Mouse (Mus musculus): ENCODE results near the gene Gm43064. TPM values are rescaled to one million over a fixed set of nuclear protein-coding genes. Genes with fewer than 3 reads are reported as not detected.
A peak's percentile ranks its signal among the peaks of the same experiment; 100 is the strongest.

The Gm43064 gene
- total RNA-seq (2012; rRNA removed) = 0.32 and 0.76 TPM in 2 replicates

DNA sequence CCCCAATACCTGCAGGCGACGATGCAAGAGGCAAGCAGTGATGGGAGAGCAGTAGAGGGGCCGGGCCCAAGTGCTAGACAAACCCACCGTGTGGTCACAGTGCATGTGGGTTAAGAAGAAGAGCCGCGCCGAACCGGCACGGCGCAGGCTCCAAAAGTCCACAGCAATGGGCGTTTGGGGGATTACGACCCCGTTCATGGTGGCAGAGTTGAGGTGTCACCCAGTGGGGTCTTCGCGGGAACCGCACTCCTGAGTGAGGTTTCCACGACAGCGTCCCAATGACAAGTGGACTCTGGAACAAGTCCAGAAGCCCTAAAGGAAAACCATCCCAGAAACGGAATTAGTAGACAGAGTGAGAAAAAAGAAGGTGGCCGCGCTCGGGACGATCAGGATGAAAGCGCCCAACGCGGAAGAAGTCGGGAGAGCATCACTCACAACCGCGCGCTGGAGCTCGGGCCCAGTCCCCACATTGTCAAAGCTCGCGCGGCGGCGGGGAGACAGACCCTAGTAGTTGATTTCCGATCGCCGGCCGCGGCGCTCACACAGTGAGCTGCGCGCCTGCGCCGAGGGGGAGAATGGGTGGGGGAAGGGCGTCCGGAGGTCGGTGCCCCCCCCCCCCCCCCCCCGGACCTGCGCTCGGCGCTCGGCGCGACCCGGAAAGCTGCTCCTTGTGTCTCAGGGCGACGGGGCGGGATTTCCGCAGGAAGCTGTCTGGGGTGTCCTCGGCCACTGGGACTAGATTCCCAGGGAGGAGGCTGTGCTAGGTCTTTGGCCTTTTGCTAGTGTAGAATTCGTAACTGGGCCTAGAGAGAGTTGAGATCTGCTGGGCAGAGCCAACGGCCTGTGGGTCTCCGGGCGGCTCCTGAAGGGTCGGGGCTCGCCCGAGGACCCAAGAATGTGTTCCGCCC, at the start of gene Gm43064, which contains the start of the genes Dclre1b and Ap4b1:
Gm43064 (plus strand) TSS at position 683 of the 908 bp plus-strand sequence.
Dclre1b (minus strand) TSS at position 554 of the 908 bp plus-strand sequence.
Ap4b1 (plus strand) TSS at position 630 of the 908 bp plus-strand sequence.
- TF ChIP-seq ZC3H11A (IDR thresholded peaks at IDR 0.05; ENCODE audit: borderline replicate concordance, low read depth, low read length) = no peak
- TF ChIP-seq ZNF384 (IDR thresholded peaks at IDR 0.05; ENCODE audit: low read depth, low read length) = no peak
- peak; percentile 67 for TF ChIP-seq HCFC1 (IDR thresholded peaks at IDR 0.05; ENCODE audit: borderline replicate concordance, insufficient read depth, low read length)
- peak; percentile 55; the same call in 1 of the 2 replicates for TF ChIP-seq CHD2 (IDR thresholded peaks at IDR 0.05; ENCODE audit: low read depth, low read length)
- Histone ChIP-seq H3K4me1 (ENCODE audit: control insufficient read depth in 2 of 2, insufficient read depth in 2 of 2, low read length in 2 of 2, poor library complexity in 1 of 2) (no peaks in the 10 kb centered on the region; a peak in 1 of 4 replicates), H3K9me3 (ENCODE audit: control insufficient read depth, insufficient read depth, low read depth, low read length) (no peaks in the 10 kb centered on the region), H3K36me3 (ENCODE audit: control insufficient read depth, insufficient read depth, low read length, poor library complexity, severe bottlenecking) (no peaks in the 10 kb centered on the region), H3K27ac (ENCODE audit: insufficient read depth, low read depth, low read length, poor library complexity, severe bottlenecking) (peak within 1 kb of the TSS; percentile 37; the same call in 1 of the 2 replicates), H3K4me3 (ENCODE audit: insufficient read depth in 1 of 2, low read depth in 1 of 2, low read length in 2 of 2, poor library complexity in 1 of 2, severe bottlenecking in 1 of 2) (peak within 1 kb of the TSS; percentile 77 to 91), H3K9ac (ENCODE audit: insufficient read depth, low read depth, low read length, poor library complexity, severe bottlenecking) (peak within 1 kb of the TSS; percentile 85)
- in situ Hi-C loops (cut with MboI; ENCODE audit: low sequenced_read_pairs in 2 of 2, unreplicated experiment in 2 of 2) = no loop called here
- DNase-seq (ENCODE audit: low read depth, low spot score) = peak; percentile 83

DNA sequence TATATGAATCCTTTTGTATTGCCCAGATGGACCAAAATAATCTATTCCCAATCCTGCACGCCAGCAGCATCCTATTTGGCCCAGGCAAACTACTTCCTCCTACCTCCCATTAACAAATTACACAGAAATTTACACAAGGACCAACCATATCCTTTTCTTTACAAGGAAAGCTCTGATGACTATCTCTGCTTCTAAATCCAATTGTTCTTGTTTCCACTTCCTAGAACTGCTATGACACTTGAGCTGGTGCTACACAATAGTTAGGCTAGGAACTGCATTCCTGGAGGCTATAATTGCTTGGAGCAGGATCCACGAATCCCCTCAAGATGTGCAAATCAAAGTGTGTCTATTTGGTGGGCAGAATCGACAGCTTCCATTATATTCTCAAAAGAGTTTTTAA, 42.6 kb upstream of the Gm43064 start:
- no peaks in the 10 kb centered on the region; a peak in 2 of 4 replicates for H3K4me1 ChIP-seq (ENCODE audit: control insufficient read depth in 2 of 2, insufficient read depth in 2 of 2, low read length in 2 of 2, poor library complexity in 1 of 2)
- TF ChIP-seq CHD2 (IDR thresholded peaks at IDR 0.05; ENCODE audit: low read depth, low read length) = no peak
- no peak for TF ChIP-seq HCFC1 (IDR thresholded peaks at IDR 0.05; ENCODE audit: borderline replicate concordance, insufficient read depth, low read length)
- TF ChIP-seq ZC3H11A (IDR thresholded peaks at IDR 0.05; ENCODE audit: borderline replicate concordance, low read depth, low read length) = no peak
- no peak for DNase-seq (ENCODE audit: low read depth, low spot score)
- H3K9ac ChIP-seq (ENCODE audit: insufficient read depth, low read depth, low read length, poor library complexity, severe bottlenecking) = no peak overlapping the region
- no peaks in the 10 kb centered on the region for H3K9me3 ChIP-seq (ENCODE audit: control insufficient read depth, insufficient read depth, low read depth, low read length)
- H3K4me3 ChIP-seq (ENCODE audit: insufficient read depth in 1 of 2, low read depth in 1 of 2, low read length in 2 of 2, poor library complexity in 1 of 2, severe bottlenecking in 1 of 2) = no peak overlapping the region
- in situ Hi-C loops (cut with MboI; ENCODE audit: low sequenced_read_pairs in 2 of 2, unreplicated experiment in 2 of 2) = no loop called here
- no peaks in the 10 kb centered on the region; the same call in 1 of the 2 replicates for H3K36me3 ChIP-seq (ENCODE audit: control insufficient read depth, insufficient read depth, low read length, poor library complexity, severe bottlenecking)
- no peak overlapping the region for H3K27ac ChIP-seq (ENCODE audit: insufficient read depth, low read depth, low read length, poor library complexity, severe bottlenecking)

DNA sequence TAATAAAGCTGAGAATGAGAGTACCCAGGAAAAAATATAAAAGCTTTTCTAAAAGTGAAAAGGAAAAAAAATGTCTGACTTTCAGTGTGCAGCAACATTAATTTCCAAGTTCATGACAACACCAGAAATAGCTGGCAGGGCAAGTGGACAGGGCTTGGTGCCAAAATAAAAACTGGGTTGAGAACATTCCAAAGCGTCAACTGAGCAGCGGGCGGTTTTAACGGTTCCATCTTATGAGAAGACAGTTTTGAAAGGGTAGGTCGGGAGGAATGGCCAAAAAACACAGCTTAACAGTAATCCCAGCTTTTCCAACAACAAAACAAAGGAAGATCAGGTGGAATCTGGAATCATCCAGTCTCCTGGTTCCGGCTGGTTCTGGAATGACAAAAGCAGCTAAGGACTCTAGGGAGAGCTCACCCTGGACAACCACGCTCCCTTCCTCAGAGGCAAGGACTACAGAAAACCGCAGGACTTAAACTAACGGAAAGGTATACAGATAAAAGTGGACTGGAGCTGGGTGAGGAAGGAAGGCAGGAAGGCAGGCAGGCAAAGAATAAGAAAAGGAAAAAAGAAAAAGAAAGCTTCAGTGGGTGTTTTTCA, 37.7 kb upstream of the Gm43064 start:
- H3K9me3 ChIP-seq (ENCODE audit: control insufficient read depth, insufficient read depth, low read depth, low read length) = no peaks in the 10 kb centered on the region
- in situ Hi-C loops (cut with MboI; ENCODE audit: low sequenced_read_pairs in 2 of 2, unreplicated experiment in 2 of 2) = no loop called here
- peak; percentile 46 for DNase-seq (ENCODE audit: low read depth, low spot score)
- no peak overlapping the region for H3K4me3 ChIP-seq (ENCODE audit: insufficient read depth in 1 of 2, low read depth in 1 of 2, low read length in 2 of 2, poor library complexity in 1 of 2, severe bottlenecking in 1 of 2)
- peak overlapping the region; percentile 58; the same call in 1 of the 2 replicates for H3K27ac ChIP-seq (ENCODE audit: insufficient read depth, low read depth, low read length, poor library complexity, severe bottlenecking)
- H3K4me1 ChIP-seq (ENCODE audit: control insufficient read depth in 2 of 2, insufficient read depth in 2 of 2, low read length in 2 of 2, poor library complexity in 1 of 2) = peaks cover 4% of the 10 kb centered on the region in 2 experiments
- H3K9ac ChIP-seq (ENCODE audit: insufficient read depth, low read depth, low read length, poor library complexity, severe bottlenecking) = no peak overlapping the region
- no peak for TF ChIP-seq CHD2 (IDR thresholded peaks at IDR 0.05; ENCODE audit: low read depth, low read length)
- no peaks in the 10 kb centered on the region; the same call in 1 of the 2 replicates for H3K36me3 ChIP-seq (ENCODE audit: control insufficient read depth, insufficient read depth, low read length, poor library complexity, severe bottlenecking)

DNA sequence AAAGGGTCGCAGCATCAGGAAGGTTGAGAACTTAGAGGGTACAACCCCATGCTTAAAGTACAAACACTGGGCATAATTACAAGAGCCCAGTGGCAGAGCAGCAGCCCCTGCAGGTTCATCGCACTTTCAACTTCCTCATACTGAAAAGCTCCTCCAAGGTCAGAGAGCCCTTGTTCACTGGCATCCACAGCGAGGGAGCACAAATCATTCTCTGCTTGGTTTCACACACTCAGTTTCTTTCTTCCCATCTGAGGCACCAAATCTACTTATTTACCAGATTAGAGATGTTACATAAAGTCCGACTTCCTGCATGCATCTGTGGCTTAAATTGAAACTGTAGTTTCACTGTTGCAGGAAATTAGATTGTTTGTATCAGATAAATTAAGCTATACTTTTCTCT, 36.5 kb upstream of the Gm43064 start:
- H3K4me3 ChIP-seq (ENCODE audit: insufficient read depth in 1 of 2, low read depth in 1 of 2, low read length in 2 of 2, poor library complexity in 1 of 2, severe bottlenecking in 1 of 2) = no peak overlapping the region
- H3K36me3 ChIP-seq (ENCODE audit: control insufficient read depth, insufficient read depth, low read length, poor library complexity, severe bottlenecking) = peaks cover 2% of the 10 kb centered on the region; the same call in 1 of the 2 replicates
- no peak for TF ChIP-seq ZC3H11A (IDR thresholded peaks at IDR 0.05; ENCODE audit: borderline replicate concordance, low read depth, low read length)
- TF ChIP-seq ZNF384 (IDR thresholded peaks at IDR 0.05; ENCODE audit: low read depth, low read length) = no peak
- TF ChIP-seq MAFK (IDR thresholded peaks at IDR 0.05; ENCODE audit: insufficient read depth, low read depth, low read length) = no peak
- TF ChIP-seq CHD2 (IDR thresholded peaks at IDR 0.05; ENCODE audit: low read depth, low read length) = no peak
- no peak for TF ChIP-seq HCFC1 (IDR thresholded peaks at IDR 0.05; ENCODE audit: borderline replicate concordance, insufficient read depth, low read length)

More for the DNA sequence above, 36.5 kb upstream of the Gm43064 start:
- Histone ChIP-seq H3K9me3 (ENCODE audit: control insufficient read depth, insufficient read depth, low read depth, low read length) (no peaks in the 10 kb centered on the region), H3K27ac (ENCODE audit: insufficient read depth, low read depth, low read length, poor library complexity, severe bottlenecking) (no peak overlapping the region), H3K9ac (ENCODE audit: insufficient read depth, low read depth, low read length, poor library complexity, severe bottlenecking) (no peak overlapping the region; the same call in 1 of the 2 replicates), H3K4me1 (ENCODE audit: control insufficient read depth in 2 of 2, insufficient read depth in 2 of 2, low read length in 2 of 2, poor library complexity in 1 of 2) (peaks cover 4% of the 10 kb centered on the region in 2 experiments)
- in situ Hi-C loops (cut with MboI; ENCODE audit: low sequenced_read_pairs in 2 of 2, unreplicated experiment in 2 of 2) = no loop called here
- no peak for DNase-seq (ENCODE audit: low read depth, low spot score)
